Mouse (Mus musculus) lung, postnatal 36 days (tissue): ENCODE results near the gene Zbtb2.
"Not testable (repeated sequence)": the region's sequence is repeated elsewhere in the genome, so short reads cannot be mapped to it uniquely, and the experiment has no call there.

ENCODE experiments used
- DNase-seq: peaks from one replicate; pipeline ENCODE4 v3.0.0; 2022; ENCODE audit warnings: mixed read lengths

Gene Zbtb2

GRCm38 (mm10) chr10:4387701-4388383 is at the start of gene Zbtb2:
Zbtb2 (minus strand) TSS chr10:4388108.
- peak; percentile 72 for DNase-seq

GRCm38 (mm10) chr10:4435416-4435815 is 47.5 kb upstream of the Zbtb2 start:
- DNase-seq: no peak

- not testable (repeated sequence) for DNase-seq
Observed at GRCm38 (mm10) chr10:4433871-4434270, 46.0 kb upstream of the Zbtb2 start.

DNA sequence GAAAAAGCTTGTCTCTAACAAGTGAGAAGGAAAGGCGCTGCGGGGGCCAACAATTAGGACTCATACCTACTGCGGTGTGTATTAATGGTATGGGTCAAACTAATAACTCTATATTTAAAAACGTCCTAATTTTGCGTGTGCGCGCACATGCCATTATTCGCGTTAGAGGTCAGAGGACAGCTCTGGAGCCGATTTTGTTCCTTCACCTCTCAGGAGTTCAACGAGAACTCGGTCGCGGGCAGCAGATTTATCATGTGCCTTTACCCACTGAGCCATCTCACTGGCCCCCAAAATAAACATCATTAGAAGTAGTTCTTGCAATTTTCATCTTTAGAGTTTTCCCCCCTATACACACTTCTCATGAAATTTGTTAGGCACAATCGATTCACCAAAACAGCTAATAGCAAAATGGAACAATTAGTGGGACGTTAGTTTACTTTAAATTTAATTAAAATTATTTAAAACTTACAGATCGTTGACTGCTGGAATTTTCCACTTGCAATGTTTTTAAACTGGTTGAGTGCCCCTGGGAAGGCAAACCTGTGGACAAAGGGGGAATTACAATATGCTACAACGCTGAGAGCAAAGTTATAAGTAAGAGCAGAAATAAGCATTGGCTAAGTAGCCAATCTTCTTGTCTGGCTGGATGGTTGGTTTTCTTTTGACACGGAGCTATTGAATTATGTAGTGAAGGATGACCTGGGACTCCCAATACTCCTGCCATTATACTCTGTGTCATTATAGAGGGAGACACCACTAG is 45.3 kb upstream of the Zbtb2 start:
- DNase-seq: peak; percentile 28

GRCm38 (mm10) chr10:4432123-4432931 is 44.4 kb upstream of the Zbtb2 start, which contains the start of the genes Rmnd1 and Armt1:
Rmnd1 (minus strand) TSS chr10:4432388.
Armt1 (plus strand) TSS chr10:4432467.
- DNase-seq: peak; percentile 90

- DNase-seq: no peak
Observed at GRCm38 (mm10) chr10:4431746-4432122, 43.8 kb upstream of the Zbtb2 start.

DNA sequence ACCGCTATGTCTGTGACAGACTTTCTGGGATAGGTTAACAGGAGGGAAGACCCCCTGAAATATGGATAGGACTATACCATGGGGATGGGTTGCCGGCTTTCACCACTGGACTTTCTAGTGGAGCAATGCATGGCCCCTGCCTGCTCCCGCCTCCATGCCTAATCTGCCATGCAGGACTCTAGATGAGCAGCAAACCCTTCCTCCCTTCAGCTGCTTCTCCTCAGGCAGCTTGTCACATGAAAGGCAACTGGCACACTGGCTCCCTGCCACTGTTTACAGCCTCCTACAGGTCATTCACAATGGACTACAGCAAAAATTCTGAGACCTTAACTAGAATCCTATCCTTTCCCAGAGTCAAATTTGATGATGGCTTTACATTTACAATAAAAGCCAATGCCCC is 42.9 kb upstream of the Zbtb2 start:
- peak; percentile 17 for DNase-seq

- DNase-seq: peak; percentile 50
Observed at GRCm38 (mm10) chr10:4430399-4430798, 42.5 kb upstream of the Zbtb2 start.

DNA sequence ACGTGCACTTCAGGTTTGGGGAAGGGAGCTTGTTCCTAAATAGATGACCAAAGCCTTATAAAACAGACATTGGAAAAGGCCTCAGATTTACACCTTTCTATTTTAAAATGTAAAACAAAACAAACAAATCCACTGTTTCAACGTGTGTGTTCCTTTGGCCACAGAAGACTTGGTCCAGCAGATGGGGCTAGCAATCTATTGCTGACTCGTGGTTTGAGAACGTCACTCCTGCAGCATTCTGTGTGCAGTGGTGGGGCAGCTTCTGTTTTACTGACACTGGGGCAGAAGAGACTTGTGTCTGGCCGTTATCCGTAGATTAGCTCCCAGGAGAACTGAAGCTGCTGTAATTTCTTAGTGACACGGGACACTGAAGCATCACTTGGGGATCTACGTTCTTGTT is 37.3 kb upstream of the Zbtb2 start:
- DNase-seq: no peak

DNA sequence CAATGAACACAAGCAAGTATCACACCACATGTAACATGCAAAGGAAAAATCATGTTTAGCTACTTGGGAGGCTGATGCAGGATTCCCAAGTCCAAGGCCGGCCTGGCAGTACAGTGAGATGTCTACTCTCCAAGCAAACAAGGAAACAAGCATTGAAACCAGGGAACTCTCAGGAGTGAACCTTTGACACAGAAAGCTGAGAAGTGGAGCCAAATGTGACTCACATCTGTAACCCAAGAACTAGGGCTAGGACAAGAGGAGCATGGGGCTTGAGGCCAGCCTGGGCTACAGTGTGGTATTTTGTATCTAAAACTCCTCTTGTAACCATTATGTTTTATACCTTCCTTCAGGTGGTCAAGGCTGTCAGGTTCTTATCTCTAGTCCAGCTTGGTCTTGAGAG is 19.3 kb upstream of the Zbtb2 start:
- no peak for DNase-seq

DNA sequence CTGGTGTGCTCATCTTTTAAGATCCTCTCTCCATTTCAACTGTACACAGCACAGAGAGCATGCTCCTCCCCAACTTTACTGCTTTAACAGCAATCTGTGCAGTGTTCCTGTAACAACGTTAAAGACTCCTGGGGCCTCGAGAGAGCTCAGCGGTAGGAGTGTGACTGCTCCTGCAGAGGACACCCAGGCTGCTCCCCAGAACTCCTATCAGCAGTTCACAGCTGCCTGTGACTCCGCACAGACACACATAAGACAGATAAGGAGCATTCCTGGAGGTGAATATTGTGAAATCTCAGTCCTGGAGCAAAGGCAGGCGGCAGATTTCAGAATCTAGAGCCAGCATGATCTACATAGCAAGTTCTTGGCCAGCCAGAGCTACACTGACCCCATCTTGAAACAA is 17.6 kb upstream of the Zbtb2 start:
- no peak for DNase-seq

GRCm38 (mm10) chr10:4404895-4405491 is 17.1 kb upstream of the Zbtb2 start:
- peak; percentile 81 for DNase-seq

DNA sequence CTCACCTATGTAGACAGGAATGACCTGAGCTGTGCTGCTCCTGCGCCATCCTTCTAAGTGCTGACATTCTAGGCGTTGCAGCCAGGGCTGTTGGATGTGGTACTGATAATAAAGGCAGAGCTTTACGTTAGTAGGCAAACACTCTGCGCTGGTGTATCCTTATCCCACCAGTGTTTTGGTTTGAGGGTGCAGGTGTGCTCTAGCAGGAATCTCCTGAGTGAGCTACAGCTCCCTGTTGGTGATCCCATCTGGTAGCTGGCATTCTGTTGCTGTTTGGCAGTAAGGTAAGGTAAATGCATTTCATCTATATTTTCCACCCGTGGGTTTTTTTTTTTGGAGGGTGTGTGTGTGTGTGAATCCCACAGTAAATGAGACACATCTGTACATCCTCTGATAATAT is 10.2 kb upstream of the Zbtb2 start:
- no peak for DNase-seq

DNA sequence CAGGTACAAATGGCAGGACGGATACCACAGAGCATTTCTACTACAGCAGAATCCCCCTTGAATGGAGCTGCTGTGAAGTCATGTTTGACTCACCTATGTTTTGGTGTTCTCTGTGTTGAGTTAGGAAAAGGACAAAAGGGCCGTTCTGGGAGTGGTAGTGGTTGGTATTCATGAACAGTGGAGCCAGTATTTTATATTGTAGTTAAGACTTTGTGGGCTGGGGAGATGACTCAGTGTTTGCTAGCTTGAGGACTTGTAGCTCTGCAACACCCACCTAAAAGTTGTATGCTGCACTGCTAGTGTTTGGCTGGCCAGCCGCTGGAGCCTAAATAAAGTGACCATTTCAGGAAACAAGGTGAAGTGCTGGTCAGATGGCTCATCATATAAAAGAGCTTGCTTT is 7.4 kb upstream of the Zbtb2 start:
- DNase-seq: no peak

- DNase-seq: peak; percentile 69
Observed at GRCm38 (mm10) chr10:4391851-4392250, 3.9 kb upstream of the Zbtb2 start.

DNA sequence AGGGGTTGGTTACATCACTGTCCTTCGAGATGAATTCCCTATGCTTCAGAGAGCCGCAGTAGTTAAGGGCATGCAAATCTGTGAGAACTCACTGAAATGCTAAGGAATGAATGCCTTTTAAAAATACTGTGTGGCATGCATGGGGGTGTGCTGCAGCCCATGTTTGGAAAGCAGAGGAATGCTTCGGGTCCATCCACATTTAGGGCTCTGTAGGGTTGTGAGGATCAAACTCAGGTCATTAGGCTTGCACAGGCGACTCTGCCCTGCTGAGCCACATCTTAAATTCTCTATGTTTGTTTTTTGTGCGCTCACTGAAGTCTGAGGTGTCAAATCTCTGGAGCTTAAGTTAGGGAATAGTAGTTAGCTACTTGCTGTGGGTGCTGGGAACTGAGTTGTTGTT is 3.2 kb upstream of the Zbtb2 start:
- no peak for DNase-seq

DNA sequence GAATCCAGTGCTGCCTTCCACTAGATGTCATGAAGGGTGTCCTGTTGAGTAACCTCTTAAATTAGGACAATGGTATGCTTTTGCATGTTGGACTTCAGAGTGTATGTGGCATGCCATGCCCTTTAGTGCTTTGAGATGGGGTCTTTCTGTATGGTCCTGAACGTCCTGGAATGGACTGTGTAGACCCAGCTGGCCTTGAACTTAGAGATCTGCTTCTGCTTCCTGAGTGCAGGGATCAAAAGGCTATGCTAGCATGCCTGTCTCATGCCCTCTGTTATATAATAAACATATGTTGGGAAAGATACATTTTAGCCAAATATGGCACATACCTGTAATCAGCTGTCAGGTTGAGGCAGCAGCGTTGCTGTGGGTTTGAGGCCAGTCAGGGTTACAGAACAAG is 2.6 kb upstream of the Zbtb2 start:
- DNase-seq: no peak

- no peak for DNase-seq
Observed at GRCm38 (mm10) chr10:4389461-4390112, 1.7 kb upstream of the Zbtb2 start.

DNA sequence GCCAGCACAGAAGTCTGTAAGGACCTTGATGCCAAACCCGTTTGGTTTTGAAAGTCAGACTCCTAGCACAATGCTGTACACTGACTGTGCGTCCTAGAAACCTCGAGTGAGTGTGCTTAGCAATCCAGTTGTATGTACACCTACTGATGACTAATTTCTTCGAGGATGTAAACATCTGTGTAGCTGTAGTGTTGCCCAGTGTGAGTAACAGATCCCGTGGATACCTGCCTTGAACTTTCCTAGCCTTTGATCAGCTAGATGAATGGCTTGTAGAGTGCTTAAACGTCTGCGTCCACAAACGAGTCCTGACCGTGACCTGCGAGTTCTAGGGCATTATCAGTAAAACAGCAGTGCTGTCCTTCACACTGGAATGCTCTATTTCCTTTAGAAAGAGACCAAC is 1.1 kb upstream of the Zbtb2 start:
- DNase-seq: peak; percentile 21

DNA sequence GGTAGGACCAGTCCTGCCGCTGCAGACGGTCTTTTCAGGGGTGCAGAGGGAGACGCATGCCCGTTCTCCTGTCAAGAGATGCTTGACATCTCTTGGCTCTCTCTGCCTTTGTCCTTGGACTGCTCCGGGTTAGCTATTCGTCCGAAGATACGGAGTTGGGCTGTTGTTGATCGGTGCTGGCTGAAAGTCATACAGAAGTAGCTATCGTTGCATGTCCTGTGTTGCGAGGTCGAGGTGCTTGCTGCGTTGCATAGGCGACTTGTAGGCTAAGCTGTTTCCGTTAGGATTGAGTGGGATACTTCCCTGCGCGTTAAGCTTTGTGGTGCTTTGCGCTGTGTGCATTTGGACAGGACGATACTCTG is 457 bp upstream of the Zbtb2 start:
- peak; percentile 23 for DNase-seq

DNA sequence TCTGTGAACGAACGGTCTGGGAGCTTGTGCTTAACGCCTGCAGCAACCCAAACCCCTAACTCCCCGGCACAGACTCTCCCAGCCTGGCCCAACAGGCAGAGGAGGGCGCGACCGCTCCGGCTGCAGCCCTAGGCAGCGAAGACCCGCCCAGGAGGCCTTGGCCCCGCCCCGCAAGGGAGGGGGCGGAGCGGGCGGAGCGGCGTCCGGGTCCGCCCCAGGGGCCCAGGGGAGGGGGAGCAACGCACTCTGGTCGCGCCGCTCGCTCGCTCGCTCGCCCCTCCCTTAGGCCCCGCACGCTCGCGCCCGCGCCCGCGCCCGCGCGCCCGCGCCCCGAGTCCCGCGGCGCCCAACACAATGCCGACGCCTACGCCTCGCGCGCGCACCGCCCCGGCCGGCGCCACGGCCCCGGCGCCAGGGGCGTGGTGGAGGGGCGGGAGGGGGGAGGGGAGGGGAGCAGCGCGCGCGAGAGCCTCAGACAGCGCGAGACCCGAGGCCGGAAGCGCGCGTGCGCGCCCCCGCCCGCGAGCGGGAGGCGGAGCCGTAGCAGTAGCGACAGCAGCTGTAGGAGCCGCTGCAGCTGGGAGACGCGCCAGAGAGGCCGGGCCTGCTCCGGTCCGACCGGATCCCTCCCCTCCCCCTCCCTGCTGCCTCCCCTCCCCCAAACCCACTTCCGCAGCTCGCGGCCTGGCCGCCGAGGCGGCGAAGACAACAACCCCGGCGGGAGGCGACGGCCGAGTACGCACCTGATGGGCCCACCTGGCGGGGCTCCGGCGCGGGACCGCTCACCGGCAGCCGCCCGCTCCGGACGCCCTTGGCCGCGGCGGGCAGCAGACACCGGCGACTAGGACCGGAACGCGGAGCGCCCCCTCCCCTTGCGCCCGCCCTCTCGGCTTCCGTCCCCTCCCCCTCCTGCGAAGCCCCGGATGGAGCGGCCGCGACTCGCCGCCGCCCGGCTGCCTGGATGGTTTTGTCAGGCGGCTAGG is 1.0 kb downstream of the Zbtb2 start:
- DNase-seq: peak; percentile 96
